Mouse (Mus musculus): ENCODE results near the gene Pik3r2. TPM values are rescaled to one million over a fixed set of nuclear protein-coding genes. Genes with fewer than 3 reads are reported as not detected.

Gene Pik3r2
- polyA plus RNA-seq, 1 experiment from 2014 or later = 145 TPM

DNA sequence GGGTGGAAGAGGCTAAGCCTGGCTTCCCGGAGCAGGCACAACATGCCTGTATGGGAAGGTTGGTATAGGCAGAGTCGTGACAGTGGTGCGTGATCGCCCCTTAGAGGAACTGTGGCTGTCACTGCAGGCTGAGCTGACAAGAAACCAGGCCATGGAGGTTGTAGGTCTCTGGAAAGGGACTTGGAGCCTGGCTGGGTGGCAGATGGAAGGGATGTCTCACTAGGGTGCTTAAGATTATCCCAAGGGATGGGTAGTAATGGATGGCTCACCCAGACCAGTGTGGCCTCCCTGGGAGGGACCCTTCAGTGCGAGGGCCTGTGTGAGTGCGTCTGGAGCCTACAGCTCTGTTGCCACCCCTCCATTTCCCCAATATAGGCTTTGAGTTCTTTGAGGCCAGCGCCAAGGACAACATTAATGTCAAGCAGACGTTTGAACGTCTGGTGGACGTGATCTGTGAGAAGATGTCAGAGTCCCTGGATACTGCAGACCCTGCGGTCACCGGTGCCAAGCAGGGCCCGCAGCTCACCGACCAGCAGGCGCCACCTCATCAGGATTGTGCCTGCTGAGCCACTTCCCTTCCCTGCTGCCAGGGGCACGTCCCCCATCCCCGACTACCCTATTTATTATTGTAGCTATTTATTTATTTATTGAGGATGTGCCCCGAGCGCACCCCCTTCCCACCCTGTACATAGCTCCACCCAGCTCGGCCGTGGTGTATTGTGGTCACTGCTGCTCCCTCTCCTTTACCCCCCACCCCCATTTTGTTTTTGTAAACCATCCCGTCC lies 18.8 kb downstream of the Pik3r2 start:
- no peak overlapping the region for H3K4me2 ChIP-seq (ENCODE audit: low read length)
- 54% methylated on average over 22 of the region's 22 CpGs for WGBS
- H3K36me3 ChIP-seq (ENCODE audit: control insufficient read depth, insufficient read depth) = peaks cover 7% of the 10 kb centered on the region; the same call in 1 of the 2 replicates
- no peaks in the 10 kb centered on the region for H3K9me3 ChIP-seq (ENCODE audit: control insufficient read depth, low read length)
- peaks cover 52% of the 10 kb centered on the region for H3K4me1 ChIP-seq (replicated peaks; ENCODE audit: control insufficient read depth, insufficient read depth, low read length)
- no peak overlapping the region for H3K4me3 ChIP-seq (replicated peaks; ENCODE audit: low read length)
- no peak for ATAC-seq
- H3K27ac ChIP-seq (ENCODE audit: low read length) = peak overlapping the region; percentile 69
- 0 out of 2 replicates have a peak overlapping the region, but pooled peaks have one; percentile 19 for H3K9ac ChIP-seq (replicated peaks; ENCODE audit: low read depth, low read length)
- no peaks in the 10 kb centered on the region for H3K27me3 ChIP-seq (replicated peaks; ENCODE audit: control insufficient read depth, insufficient read depth, low read length)

DNA sequence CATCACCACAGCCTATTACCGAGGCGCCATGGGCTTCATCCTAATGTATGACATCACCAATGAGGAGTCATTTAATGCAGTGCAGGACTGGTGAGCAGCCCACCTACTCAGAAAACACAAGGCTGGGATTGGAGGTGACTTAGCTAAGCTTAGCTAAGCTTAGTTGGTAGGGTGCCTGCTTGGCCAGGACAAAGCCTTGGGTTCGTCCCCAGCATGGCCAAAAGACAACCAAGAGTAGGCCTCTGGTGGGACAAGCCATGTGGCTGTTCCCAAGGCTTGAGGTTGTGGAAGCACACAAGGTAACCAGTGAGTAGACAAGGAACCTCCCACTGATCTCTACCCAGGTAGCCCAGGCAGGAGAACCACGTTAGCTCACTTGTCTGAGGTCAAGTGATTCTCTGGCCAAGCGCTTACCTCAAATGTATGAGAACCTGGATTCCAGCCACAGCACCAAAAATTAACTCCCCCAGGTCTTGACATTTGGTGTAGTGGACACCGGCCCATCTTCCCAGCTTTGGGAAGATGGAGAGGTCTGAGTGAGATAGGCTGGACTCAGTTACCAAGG lies 20.0 kb downstream of the Pik3r2 start:
- WGBS = 90% methylated on average over 6 of the region's 6 CpGs
- no peak overlapping the region for H3K27ac ChIP-seq (ENCODE audit: low read length)
- H3K4me3 ChIP-seq (replicated peaks; ENCODE audit: low read length) = no peak overlapping the region
- no peak overlapping the region for H3K9ac ChIP-seq (replicated peaks; ENCODE audit: low read depth, low read length)
- H3K4me1 ChIP-seq (replicated peaks; ENCODE audit: control insufficient read depth, insufficient read depth, low read length) = peaks cover 52% of the 10 kb centered on the region
- H3K4me2 ChIP-seq (ENCODE audit: low read length) = no peak overlapping the region
- no peaks in the 10 kb centered on the region for H3K9me3 ChIP-seq (ENCODE audit: control insufficient read depth, low read length)
- H3K36me3 ChIP-seq (ENCODE audit: control insufficient read depth, insufficient read depth) = peaks cover 7% of the 10 kb centered on the region; the same call in 1 of the 2 replicates
- no peak for ATAC-seq
- H3K27me3 ChIP-seq (replicated peaks; ENCODE audit: control insufficient read depth, insufficient read depth, low read length) = no peaks in the 10 kb centered on the region

DNA sequence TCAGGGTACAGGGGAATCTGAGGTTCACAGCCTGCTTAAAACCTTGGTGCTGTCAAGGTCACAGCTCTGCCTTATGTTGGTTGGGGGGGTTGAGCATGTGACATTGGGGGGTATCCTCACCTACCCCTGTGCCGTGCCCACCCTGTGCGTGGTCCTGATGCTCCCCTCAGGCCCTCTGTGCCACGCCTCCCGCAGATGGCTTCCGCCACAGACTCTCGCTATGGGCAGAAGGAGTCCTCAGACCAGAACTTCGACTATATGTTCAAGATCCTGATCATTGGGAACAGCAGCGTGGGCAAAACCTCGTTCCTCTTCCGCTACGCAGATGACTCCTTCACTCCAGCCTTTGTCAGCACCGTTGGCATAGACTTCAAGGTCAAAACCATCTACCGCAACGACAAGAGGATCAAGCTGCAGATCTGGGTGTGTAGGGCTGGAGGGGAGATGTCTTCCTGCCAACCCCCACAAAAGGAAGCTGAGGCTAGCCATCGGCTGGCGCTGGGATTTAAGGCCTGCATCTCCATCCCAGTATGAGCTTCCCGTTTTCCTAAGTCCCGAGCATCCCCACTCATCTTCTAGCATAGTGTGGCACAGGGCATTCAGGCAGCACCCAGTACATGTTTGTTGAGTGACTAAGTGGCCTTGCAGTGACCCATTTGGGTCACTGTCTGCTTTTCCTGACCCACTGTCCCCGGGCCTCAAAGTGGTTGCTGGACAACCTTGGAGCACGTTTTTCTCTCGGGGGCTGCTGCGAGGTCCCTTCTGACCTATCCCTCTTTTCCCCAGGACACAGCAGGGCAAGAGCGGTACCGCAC lies 20.6 kb downstream of the Pik3r2 start:
- Histone ChIP-seq H3K27ac (ENCODE audit: low read length) (no peak overlapping the region), H3K27me3 (replicated peaks; ENCODE audit: control insufficient read depth, insufficient read depth, low read length) (no peaks in the 10 kb centered on the region), H3K4me3 (replicated peaks; ENCODE audit: low read length) (peak overlapping the region; percentile 56), H3K4me1 (replicated peaks; ENCODE audit: control insufficient read depth, insufficient read depth, low read length) (peaks cover 48% of the 10 kb centered on the region), H3K4me2 (ENCODE audit: low read length) (peak overlapping the region; percentile 76), H3K9me3 (ENCODE audit: control insufficient read depth, low read length) (no peaks in the 10 kb centered on the region), H3K9ac (replicated peaks; ENCODE audit: low read depth, low read length) (peak overlapping the region; percentile 77), H3K36me3 (ENCODE audit: control insufficient read depth, insufficient read depth) (peaks cover 7% of the 10 kb centered on the region; the same call in 1 of the 2 replicates)
- ATAC-seq = no peak
- 85% methylated on average over 24 of the region's 24 CpGs for WGBS

DNA sequence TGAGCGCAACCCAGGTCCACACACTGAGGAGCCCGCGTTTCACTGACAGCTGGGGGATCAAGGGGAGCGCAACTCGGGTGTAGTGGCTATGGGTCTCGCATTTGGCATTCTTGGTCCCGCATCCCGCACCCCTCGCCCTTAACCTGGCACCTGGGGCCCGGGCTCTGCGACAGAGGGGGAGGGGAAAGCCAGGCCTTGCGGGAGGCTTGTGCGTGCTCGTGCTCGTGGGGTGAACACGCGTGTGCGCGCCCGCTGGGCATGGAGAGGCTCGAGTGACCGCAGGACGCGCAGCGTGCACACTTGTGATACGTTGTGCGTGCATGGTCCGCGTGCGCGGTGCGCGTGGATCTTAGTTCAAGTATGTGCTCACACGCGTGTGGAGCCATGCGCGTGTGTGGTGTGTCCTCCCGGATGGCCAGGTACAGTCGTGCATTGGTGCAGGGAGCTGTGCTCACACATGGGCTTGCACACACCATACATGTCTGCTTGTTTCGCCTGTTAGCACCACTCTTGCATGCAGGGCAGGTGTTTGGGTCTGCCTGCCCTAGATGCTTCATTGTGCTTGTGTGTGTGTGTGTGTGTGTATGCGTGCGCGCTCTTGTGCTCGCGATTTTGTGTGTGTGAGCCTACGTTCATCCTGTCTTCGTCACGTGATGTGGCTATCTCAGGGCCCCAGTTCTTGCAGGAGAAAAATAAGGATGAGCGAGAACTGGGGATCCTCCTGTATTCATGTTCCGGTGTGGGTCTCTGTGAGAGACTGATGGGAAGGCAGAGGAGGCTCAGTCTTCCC lies 21.4 kb downstream of the Pik3r2 start:
- 10% methylated on average over 50 of the region's 50 CpGs for WGBS
- H3K36me3 ChIP-seq (ENCODE audit: control insufficient read depth, insufficient read depth) = peaks cover 7% of the 10 kb centered on the region; the same call in 1 of the 2 replicates
- H3K9ac ChIP-seq (replicated peaks; ENCODE audit: low read depth, low read length) = peak overlapping the region; percentile 77
- ATAC-seq = peak; percentile 39
- H3K27me3 ChIP-seq (replicated peaks; ENCODE audit: control insufficient read depth, insufficient read depth, low read length) = no peaks in the 10 kb centered on the region
- H3K4me3 ChIP-seq (replicated peaks; ENCODE audit: low read length) = peak overlapping the region; percentile 56
- H3K4me2 ChIP-seq (ENCODE audit: low read length) = peak overlapping the region; percentile 76
- peaks cover 45% of the 10 kb centered on the region for H3K4me1 ChIP-seq (replicated peaks; ENCODE audit: control insufficient read depth, insufficient read depth, low read length)
- H3K27ac ChIP-seq (ENCODE audit: low read length) = peak overlapping the region; percentile 71
- no peaks in the 10 kb centered on the region for H3K9me3 ChIP-seq (ENCODE audit: control insufficient read depth, low read length)

DNA sequence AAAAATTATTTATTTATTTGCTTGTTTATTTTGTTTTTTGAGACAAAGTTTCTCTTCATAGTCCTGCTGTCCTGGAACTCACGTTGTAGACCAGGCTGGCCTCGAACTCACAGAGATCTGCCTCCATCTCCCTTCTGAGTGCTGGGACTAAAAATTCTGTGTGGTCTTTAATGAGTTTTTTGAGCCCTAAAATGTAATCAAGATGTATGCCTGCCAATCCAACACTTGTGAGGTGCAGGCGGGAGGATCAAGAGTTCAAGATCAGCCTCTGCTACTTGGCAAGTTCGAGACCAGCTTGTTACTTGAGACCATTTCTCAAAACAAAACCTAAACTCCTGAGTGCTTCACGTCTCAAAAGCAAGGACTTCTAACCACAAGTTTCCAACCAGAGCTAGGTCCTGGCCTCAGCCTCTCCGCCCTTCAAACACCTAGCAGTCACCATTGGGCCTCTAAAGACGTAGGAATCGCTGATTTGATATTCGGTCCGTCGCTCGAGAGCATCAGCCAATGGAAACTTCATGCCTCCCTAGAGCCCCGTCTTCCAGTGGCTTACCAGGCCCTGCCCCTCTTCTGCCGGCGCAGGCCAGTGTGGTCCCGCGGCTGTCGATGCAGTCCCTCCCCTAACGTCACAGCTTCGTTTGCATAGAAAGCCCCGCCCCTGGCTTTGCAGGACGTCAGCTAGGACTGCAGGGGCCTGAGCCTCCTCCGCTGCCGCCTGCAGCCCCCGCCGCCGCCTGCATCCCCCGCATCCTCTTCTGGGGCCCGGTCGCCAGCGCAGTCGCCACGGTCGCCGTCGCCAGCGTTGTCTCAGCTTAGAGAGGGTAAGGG lies 22.3 kb downstream of the Pik3r2 start, which contains the start of gene Rab3a:
TSS of gene Rab3a (plus strand) at position 637 of the 828 bp plus-strand sequence.
- Histone ChIP-seq H3K36me3 (ENCODE audit: control insufficient read depth, insufficient read depth) (peaks cover 7% of the 10 kb centered on the region; the same call in 1 of the 2 replicates), H3K27me3 (replicated peaks; ENCODE audit: control insufficient read depth, insufficient read depth, low read length) (no peaks in the 10 kb centered on the region), H3K27ac (ENCODE audit: low read length) (peak within 1 kb of the TSS; percentile 71), H3K4me1 (replicated peaks; ENCODE audit: control insufficient read depth, insufficient read depth, low read length) (peaks cover 37% of the 10 kb centered on the region), H3K4me3 (replicated peaks; ENCODE audit: low read length) (peak within 1 kb of the TSS; percentile 56), H3K9me3 (ENCODE audit: control insufficient read depth, low read length) (no peaks in the 10 kb centered on the region), H3K9ac (replicated peaks; ENCODE audit: low read depth, low read length) (peak within 1 kb of the TSS; percentile 77), H3K4me2 (ENCODE audit: low read length) (peak within 1 kb of the TSS; percentile 76)
- 8% methylated on average over 37 of the region's 37 CpGs for WGBS
- peak; percentile 98 for ATAC-seq

DNA sequence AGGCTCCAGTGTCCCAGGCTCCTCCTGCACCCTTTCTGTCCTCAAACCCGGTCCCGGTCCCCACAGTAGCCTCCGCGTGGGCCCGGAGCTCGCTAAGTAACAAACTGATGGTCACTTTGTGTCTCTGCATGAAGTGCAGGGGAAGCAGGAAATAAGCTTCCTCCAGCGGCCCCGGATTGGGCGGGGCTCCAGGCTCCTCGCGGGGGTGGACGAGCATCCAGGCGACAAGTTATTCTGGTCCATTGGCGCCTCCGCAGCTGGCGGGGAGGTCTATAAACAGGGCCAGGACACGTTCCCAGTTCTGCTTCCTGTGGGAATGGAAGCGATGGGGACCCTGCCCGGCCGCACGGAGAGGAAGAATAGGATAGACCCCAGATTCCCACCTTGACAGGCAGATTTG lies 23.4 kb downstream of the Pik3r2 start:
- H3K27me3 ChIP-seq (replicated peaks; ENCODE audit: control insufficient read depth, insufficient read depth, low read length) = peaks cover under 1% of the 10 kb centered on the region; the same call in 1 of the 2 replicates
- H3K9ac ChIP-seq (replicated peaks; ENCODE audit: low read depth, low read length) = no peak overlapping the region
- 41% methylated on average over 21 of the region's 21 CpGs for WGBS
- 0 out of 2 replicates have a peak overlapping the region, but pooled peaks have one; percentile 5 for H3K27ac ChIP-seq (ENCODE audit: low read length)
- no peaks in the 10 kb centered on the region for H3K9me3 ChIP-seq (ENCODE audit: control insufficient read depth, low read length)
- no peak for ATAC-seq
- no peak overlapping the region for H3K4me3 ChIP-seq (replicated peaks; ENCODE audit: low read length)
- H3K4me1 ChIP-seq (replicated peaks; ENCODE audit: control insufficient read depth, insufficient read depth, low read length) = peaks cover 26% of the 10 kb centered on the region
- H3K36me3 ChIP-seq (ENCODE audit: control insufficient read depth, insufficient read depth) = peaks cover 4% of the 10 kb centered on the region; the same call in 1 of the 2 replicates
- H3K4me2 ChIP-seq (ENCODE audit: low read length) = no peak overlapping the region

DNA sequence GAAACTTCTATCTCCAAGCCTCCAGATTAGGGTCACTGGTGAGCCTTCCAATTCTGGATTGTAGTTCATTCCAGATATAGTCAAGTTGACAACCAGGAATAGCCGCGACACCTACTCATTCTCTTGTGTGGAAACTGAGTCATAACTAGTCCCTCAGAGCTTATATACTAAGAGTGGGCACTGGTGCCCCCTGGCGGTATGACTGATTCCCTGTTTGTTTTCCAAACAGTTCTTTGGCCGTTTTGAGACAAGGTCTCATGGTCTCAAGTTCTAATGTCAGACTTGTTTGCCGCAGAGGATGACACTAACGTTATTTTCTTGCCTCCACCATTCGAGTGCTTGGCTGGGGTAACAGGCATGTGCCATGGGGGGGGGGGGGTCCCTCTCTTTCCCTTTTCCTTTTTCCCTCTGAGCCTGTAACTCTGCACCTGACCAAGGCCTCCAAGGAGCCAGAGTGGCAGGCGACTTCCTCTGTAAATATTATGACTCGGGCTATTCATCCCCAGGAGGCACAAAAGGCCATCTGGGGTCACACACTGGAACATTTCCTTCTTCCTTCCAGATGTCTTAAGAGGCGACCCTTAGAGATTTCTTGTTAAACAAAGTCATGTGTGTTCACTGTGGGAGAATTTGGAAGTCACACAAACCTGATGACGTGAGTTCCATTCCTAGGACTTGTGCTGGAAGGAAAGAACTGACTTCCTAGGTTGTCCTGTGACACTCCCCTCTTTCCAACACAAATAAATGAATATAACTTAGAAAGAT lies 24.3 kb downstream of the Pik3r2 start:
- 40% methylated on average over 11 of the region's 11 CpGs for WGBS
- Histone ChIP-seq H3K27me3 (replicated peaks; ENCODE audit: control insufficient read depth, insufficient read depth, low read length) (peaks cover 4% of the 10 kb centered on the region; the same call in 1 of the 2 replicates), H3K4me3 (replicated peaks; ENCODE audit: low read length) (no peak overlapping the region), H3K9me3 (ENCODE audit: control insufficient read depth, low read length) (no peaks in the 10 kb centered on the region), H3K36me3 (ENCODE audit: control insufficient read depth, insufficient read depth) (peaks cover 4% of the 10 kb centered on the region; the same call in 1 of the 2 replicates), H3K4me2 (ENCODE audit: low read length) (no peak overlapping the region), H3K9ac (replicated peaks; ENCODE audit: low read depth, low read length) (no peak overlapping the region), H3K27ac (ENCODE audit: low read length) (no peak overlapping the region), H3K4me1 (replicated peaks; ENCODE audit: control insufficient read depth, insufficient read depth, low read length) (peaks cover 16% of the 10 kb centered on the region)
- no peak for ATAC-seq

Measured in forebrain, embryonic 16.5 days (tissue).